Mouse (Mus musculus): ENCODE measurements around the gene Mbd3. TPM values are rescaled to one million over a fixed set of nuclear protein-coding genes. Genes with fewer than 3 reads are reported as not detected.
A peak's percentile ranks its signal among the peaks of the same experiment; 100 is the strongest.

Gene Mbd3
- polyA plus RNA-seq, 1 experiment from 2014 or later = 81.1 TPM

DNA sequence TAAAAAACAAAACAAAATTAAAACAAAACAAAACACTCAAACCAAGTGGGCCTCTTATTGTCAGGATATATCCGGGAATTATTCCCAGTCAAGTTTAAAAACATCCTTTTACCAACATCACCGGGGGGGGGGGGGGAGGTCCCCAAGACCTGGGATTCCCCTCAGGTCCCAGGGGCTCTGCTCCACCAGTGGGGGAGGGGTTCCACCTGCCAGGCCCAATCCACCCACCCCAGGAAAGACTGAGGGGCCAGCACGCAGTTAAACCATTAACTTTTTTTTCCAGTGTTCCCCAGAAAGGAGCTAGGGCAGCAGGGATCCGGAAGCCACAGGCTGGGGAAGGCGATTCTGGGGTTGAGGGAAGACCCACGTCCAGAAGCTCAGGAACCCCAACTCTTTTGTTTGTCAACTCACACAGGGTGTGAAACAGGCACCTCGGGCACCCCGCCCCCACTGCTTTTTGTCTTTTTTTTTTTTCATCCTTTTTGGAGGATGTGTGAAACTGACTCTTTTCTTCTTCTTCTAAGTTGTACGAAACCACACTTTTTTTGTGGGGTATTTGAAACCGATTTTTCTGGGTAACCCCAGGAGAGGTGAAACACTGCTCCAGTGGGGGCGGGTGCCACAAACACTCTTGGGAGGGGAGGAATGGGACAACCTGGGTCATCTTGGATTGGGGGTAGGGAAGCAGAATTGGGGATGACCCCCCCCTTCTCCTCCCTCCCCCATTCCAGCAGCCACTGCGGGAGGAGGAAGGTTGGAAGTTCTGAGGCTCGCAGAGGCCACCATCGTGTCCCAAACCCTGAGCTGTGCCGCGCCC is 32.4 kb upstream of the Mbd3 start:
- Histone ChIP-seq H3K36me3 (ENCODE audit: control insufficient read depth, insufficient read depth, low read length) (peaks cover 22% of the 10 kb centered on the region), H3K9me3 (ENCODE audit: control insufficient read depth, low read length) (no peaks in the 10 kb centered on the region), H3K4me3 (ENCODE audit: low read depth, low read length) (peak overlapping the region; percentile 99), H3K27ac (replicated peaks) (peak overlapping the region; percentile 49; the same call in 1 of the 2 replicates), H3K4me1 (replicated peaks; ENCODE audit: control insufficient read depth, insufficient read depth) (peaks cover 6% of the 10 kb centered on the region; the same call in 1 of the 2 replicates), H3K27me3 (ENCODE audit: control insufficient read depth, insufficient read depth, low read length) (no peaks in the 10 kb centered on the region), H3K9ac (ENCODE audit: low read length) (peak overlapping the region; percentile 95), H3K4me2 (replicated peaks; ENCODE audit: low read depth) (peak overlapping the region; percentile 83)
- DNase-seq (ENCODE audit: low spot score) (no peak), ATAC-seq (ENCODE audit: low FRiP score, low TSS enrichment) (no peak)
- WGBS = 11% methylated on average over 15 of the region's 16 CpGs
- TF ChIP-seq EP300 (optimal IDR thresholded peaks at IDR 0.05) (no peak), CTCF (IDR thresholded peaks at IDR 0.05; ENCODE audit: low read depth) (no peak)

DNA sequence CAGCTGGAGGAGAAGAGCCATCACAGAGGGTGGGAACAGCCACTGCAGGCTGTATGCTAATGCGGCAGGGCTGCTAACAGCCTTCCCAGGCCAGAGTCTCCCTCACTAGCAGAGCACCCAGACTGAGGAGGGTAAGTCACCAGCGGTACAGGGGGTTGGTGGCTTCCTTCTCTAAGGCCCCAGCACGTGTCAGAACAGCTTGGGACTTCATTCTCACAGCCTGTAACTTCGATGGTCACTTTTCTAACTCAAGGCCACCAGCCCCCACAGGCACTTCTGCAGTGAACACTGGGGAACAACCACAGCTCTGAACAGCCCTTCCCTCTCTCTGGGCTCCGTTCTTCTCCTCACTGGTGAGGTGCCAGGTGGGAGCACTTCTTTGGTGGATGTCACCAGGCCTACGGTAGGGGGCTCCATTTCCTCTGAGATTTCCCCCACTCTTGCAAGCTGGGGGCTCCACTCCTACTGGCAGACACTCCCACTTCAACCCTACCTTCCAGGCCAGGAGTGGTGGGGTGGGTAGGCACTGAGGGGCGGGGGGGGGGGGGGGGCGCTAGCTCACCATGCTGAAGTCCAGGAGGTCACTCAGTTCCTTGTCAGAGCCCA is 31.1 kb upstream of the Mbd3 start:
- TF ChIP-seq CTCF (IDR thresholded peaks at IDR 0.05; ENCODE audit: low read depth) = no peak
- no peak for TF ChIP-seq EP300 (optimal IDR thresholded peaks at IDR 0.05)
- WGBS = 66% methylated on average over 7 of the region's 8 CpGs
- Histone ChIP-seq H3K9ac (ENCODE audit: low read length) (0 out of 2 replicates have a peak overlapping the region, but pooled peaks have one; percentile 8), H3K27me3 (ENCODE audit: control insufficient read depth, insufficient read depth, low read length) (no peaks in the 10 kb centered on the region), H3K4me2 (replicated peaks; ENCODE audit: low read depth) (no peak overlapping the region), H3K4me1 (replicated peaks; ENCODE audit: control insufficient read depth, insufficient read depth) (peaks cover under 1% of the 10 kb centered on the region; the same call in 1 of the 2 replicates), H3K4me3 (ENCODE audit: low read depth, low read length) (no peak overlapping the region), H3K36me3 (ENCODE audit: control insufficient read depth, insufficient read depth, low read length) (peaks cover 32% of the 10 kb centered on the region), H3K9me3 (ENCODE audit: control insufficient read depth, low read length) (no peaks in the 10 kb centered on the region), H3K27ac (replicated peaks) (no peak overlapping the region)
- DNase-seq (ENCODE audit: low spot score) (no peak), ATAC-seq (ENCODE audit: low FRiP score, low TSS enrichment) (no peak)

DNA sequence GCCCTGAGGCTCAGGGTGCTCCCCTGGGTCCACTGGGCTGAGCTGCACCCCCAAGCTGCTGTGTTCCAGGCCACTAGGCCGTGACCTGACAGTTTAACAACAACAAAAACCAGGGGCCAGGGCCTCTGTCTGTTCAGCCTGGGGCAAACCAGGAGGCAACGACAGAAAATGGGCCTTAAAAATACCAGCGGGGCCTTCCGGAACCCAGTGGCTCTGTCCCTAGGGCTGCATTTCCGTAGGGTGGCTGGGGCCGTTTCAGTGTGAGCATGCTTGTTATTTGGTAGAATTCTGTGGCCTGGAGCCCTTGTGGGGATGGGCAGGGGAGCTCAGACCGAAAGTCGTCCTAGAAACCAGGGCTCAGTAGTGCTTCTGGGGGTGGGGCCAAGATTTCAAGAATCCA is 30.4 kb upstream of the Mbd3 start:
- Histone ChIP-seq H3K36me3 (ENCODE audit: control insufficient read depth, insufficient read depth, low read length) (peaks cover 38% of the 10 kb centered on the region), H3K4me1 (replicated peaks; ENCODE audit: control insufficient read depth, insufficient read depth) (no peaks in the 10 kb centered on the region; the same call in 1 of the 2 replicates), H3K27me3 (ENCODE audit: control insufficient read depth, insufficient read depth, low read length) (no peaks in the 10 kb centered on the region), H3K9ac (ENCODE audit: low read length) (no peak overlapping the region), H3K4me2 (replicated peaks; ENCODE audit: low read depth) (no peak overlapping the region), H3K9me3 (ENCODE audit: control insufficient read depth, low read length) (no peaks in the 10 kb centered on the region), H3K27ac (replicated peaks) (no peak overlapping the region), H3K4me3 (ENCODE audit: low read depth, low read length) (no peak overlapping the region)
- 80% methylated on average over 8 of the region's 8 CpGs for WGBS
- ATAC-seq (ENCODE audit: low FRiP score, low TSS enrichment) (no peak), DNase-seq (ENCODE audit: low spot score) (no peak)
- no peak for TF ChIP-seq CTCF (IDR thresholded peaks at IDR 0.05; ENCODE audit: low read depth)
- no peak for TF ChIP-seq EP300 (optimal IDR thresholded peaks at IDR 0.05)

DNA sequence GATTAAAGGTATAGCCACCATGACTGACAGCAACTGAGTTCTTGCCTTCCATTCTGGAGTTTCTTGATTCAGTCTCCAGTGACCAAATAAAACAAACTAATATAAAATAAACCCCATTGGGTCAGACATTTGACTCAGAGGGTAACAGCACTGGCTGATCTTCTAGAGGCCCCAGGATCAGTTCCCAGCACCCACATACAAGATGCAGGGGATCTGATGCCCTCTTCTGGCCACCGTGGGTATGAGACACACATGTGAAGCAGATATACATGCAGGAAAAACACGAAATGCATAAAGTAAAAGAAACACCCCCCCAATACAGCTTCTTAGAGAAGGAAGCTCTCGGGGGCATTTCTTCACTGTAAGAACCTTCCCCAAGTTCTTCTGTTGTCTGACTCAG is 25.7 kb upstream of the Mbd3 start:
- Histone ChIP-seq H3K4me1 (replicated peaks; ENCODE audit: control insufficient read depth, insufficient read depth) (no peaks in the 10 kb centered on the region), H3K4me2 (replicated peaks; ENCODE audit: low read depth) (no peak overlapping the region), H3K36me3 (ENCODE audit: control insufficient read depth, insufficient read depth, low read length) (peaks cover 54% of the 10 kb centered on the region), H3K4me3 (ENCODE audit: low read depth, low read length) (no peak overlapping the region), H3K9ac (ENCODE audit: low read length) (no peak overlapping the region), H3K9me3 (ENCODE audit: control insufficient read depth, low read length) (no peaks in the 10 kb centered on the region), H3K27ac (replicated peaks) (no peak overlapping the region), H3K27me3 (ENCODE audit: control insufficient read depth, insufficient read depth, low read length) (no peaks in the 10 kb centered on the region)
- no peak for ATAC-seq (ENCODE audit: low FRiP score, low TSS enrichment)
- 93% methylated on average over 3 of the region's 3 CpGs for WGBS
- no peak for TF ChIP-seq EP300 (optimal IDR thresholded peaks at IDR 0.05)
- peak; percentile 29; the same call in 1 of the 2 replicates for TF ChIP-seq CTCF (IDR thresholded peaks at IDR 0.05; ENCODE audit: low read depth)
- DNase-seq (ENCODE audit: low spot score) = no peak

DNA sequence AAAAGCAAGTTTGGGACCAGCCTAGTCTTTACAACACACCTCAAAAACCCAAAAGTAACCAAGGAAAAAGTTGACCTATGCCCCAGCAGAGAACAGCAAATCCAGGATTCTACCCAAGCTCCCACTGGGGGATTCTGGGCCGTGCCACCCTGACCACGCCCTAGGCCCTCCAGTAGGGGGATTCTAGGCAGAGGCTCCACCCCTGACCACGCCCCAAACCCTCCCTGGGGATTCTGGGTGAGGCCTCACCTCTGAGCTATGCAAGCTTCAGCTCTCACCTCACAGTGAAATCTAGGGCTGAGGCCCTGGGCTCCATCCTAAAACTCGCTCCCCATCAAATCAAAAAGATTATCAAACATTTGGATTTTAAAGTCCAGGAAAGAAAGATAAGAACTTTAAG is 24.2 kb upstream of the Mbd3 start:
- ATAC-seq (ENCODE audit: low FRiP score, low TSS enrichment) (no peak; the same call in 1 of the 2 replicates), DNase-seq (ENCODE audit: low spot score) (peak; percentile 61)
- H3K27ac ChIP-seq (replicated peaks) = peak overlapping the region; percentile 30; the same call in 1 of the 2 replicates
- 32% methylated on average over 4 of the region's 4 CpGs for WGBS
- no peak overlapping the region for H3K4me2 ChIP-seq (replicated peaks; ENCODE audit: low read depth)
- TF ChIP-seq CTCF (IDR thresholded peaks at IDR 0.05; ENCODE audit: low read depth) (no peak), EP300 (optimal IDR thresholded peaks at IDR 0.05) (no peak)
- H3K4me1 ChIP-seq (replicated peaks; ENCODE audit: control insufficient read depth, insufficient read depth) = no peaks in the 10 kb centered on the region
- H3K9ac ChIP-seq (ENCODE audit: low read length) = no peak overlapping the region
- no peak overlapping the region for H3K4me3 ChIP-seq (ENCODE audit: low read depth, low read length)
- peaks cover 60% of the 10 kb centered on the region for H3K36me3 ChIP-seq (ENCODE audit: control insufficient read depth, insufficient read depth, low read length)
- no peaks in the 10 kb centered on the region for H3K27me3 ChIP-seq (ENCODE audit: control insufficient read depth, insufficient read depth, low read length)
- no peaks in the 10 kb centered on the region for H3K9me3 ChIP-seq (ENCODE audit: control insufficient read depth, low read length)

Measured in stomach, postnatal 0 days (tissue).